Mouse (Mus musculus): ENCODE data around the gene Ehd1. TPM values are rescaled to one million over a fixed set of nuclear protein-coding genes. Genes with fewer than 3 reads are reported as not detected.
"Not testable (repeated sequence)": the region's sequence is repeated elsewhere in the genome, so short reads cannot be mapped to it uniquely, and the experiment has no call there.

The Ehd1 gene
- polyA plus RNA-seq, 1 experiment = 433 TPM

DNA sequence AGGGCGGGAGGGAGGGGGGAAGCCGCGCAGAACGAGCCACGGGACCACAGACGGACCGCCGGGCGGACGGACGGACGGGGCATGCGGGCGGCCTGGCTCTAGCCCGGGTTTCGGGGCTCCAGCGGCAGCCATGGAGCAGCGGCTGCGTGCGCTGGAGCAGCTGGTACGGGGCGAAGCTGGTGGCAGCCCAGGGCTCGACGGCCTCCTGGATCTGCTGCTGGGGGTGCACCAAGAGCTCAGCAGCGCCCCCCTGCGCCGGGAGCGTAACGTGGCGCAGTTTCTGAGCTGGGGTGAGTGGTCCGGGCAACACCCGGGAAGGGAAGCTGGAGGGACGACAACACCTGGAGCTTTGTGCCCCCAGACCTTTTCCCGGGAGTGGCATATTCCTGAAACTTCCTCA is 30.1 kb downstream of the Ehd1 start:
- TF ChIP-seq CEBPB (IDR thresholded peaks at IDR 0.05; ENCODE audit: insufficient read depth, poor library complexity, severe bottlenecking) = no peak
- TF ChIP-seq E2F4 (IDR thresholded peaks at IDR 0.05; ENCODE audit: insufficient read depth) = no peak
- TF ChIP-seq USF1 (IDR thresholded peaks at IDR 0.05; ENCODE audit: low read depth) = no peak
- TF ChIP-seq MYOD1 (IDR thresholded peaks at IDR 0.05; ENCODE audit: control insufficient read depth in 1 of 3, insufficient read length in 2 of 3, low read depth in 2 of 3) = peak in 1 of 3 experiments; percentile 39
- TF ChIP-seq POLR2AphosphoS2 (IDR thresholded peaks at IDR 0.05; ENCODE audit: insufficient read length, low read depth) = peak; percentile 37
- no peak for TF ChIP-seq REST (IDR thresholded peaks at IDR 0.05; ENCODE audit: insufficient read depth, insufficient read length)
- TF ChIP-seq SRF (IDR thresholded peaks at IDR 0.05; ENCODE audit: control insufficient read depth, insufficient read length, low read depth) = no peak
- TF ChIP-seq TCF12 (IDR thresholded peaks at IDR 0.05; ENCODE audit: insufficient read depth, poor library complexity, severe bottlenecking) = no peak
- TF ChIP-seq MYOG (IDR thresholded peaks at IDR 0.05; ENCODE audit: control insufficient read depth in 1 of 3, insufficient read depth in 1 of 3, insufficient read length in 2 of 3, low read depth in 2 of 3) = peak in 2 of 3 experiments; percentile 53 to 79
- no peak for TF ChIP-seq MAX (IDR thresholded peaks at IDR 0.05; ENCODE audit: low read depth)
- peak; percentile 54 for TF ChIP-seq POLR2A (IDR thresholded peaks at IDR 0.05; ENCODE audit: insufficient read length, low read depth)
- Histone ChIP-seq H3K4me2 (ENCODE audit: low read depth) (peak overlapping the region; percentile 69), H3K27me3 (ENCODE audit: control insufficient read depth, insufficient read depth, insufficient read length) (no peaks in the 10 kb centered on the region), H3K79me2 (ENCODE audit: control insufficient read depth, insufficient read depth) (no peaks in the 10 kb centered on the region), H3K4me3 (peak overlapping the region; percentile 19), H3K36me3 (ENCODE audit: control insufficient read depth, insufficient read depth) (no peaks in the 10 kb centered on the region), H3ac (ENCODE audit: control insufficient read depth, insufficient read length) (peak overlapping the region; percentile 15)

DNA sequence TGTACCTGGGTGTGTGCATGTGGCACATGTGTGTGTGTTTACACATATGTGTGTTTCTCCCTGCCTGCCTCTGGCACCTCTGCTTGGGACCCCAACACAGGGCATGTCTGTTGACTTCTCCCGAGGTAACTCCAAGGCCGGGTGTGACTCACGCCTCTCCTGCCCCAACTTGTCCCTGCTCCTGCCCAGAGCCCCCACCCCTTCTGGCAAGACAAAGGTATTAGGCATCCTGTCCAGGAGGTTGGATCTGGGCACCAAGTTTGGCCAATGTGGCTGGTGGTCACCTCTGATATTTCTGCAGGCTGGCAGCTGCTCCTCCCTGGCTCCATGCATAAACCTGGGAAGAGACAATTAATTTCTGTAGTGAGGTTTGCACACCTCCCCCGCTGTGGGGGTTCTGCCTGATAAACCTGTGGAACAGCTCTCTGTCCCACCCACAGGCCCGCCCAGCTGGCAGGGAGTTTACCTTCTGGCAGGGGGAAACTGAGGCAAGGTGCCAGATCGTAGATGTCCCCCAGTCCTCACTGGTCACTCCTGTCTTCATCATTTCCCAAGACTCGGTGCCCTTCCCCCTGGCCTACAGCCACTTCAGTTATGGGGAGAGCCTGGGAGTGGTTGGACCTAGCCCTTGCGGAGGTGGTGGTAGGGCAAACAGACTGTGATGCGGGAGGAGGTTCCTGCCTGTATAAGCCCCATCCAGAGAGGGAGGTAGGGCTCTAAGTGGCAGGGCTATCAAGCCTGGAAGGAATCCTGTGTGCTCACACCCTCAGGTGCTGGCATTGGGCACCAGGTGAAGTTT is 31.4 kb downstream of the Ehd1 start:
- TF ChIP-seq E2F4 (IDR thresholded peaks at IDR 0.05; ENCODE audit: insufficient read depth) (no peak), CEBPB (IDR thresholded peaks at IDR 0.05; ENCODE audit: insufficient read depth, poor library complexity, severe bottlenecking) (no peak), TCF12 (IDR thresholded peaks at IDR 0.05; ENCODE audit: insufficient read depth, poor library complexity, severe bottlenecking) (no peak), MYOD1 (IDR thresholded peaks at IDR 0.05; ENCODE audit: control insufficient read depth in 1 of 3, insufficient read length in 2 of 3, low read depth in 2 of 3) (no peak), USF1 (IDR thresholded peaks at IDR 0.05; ENCODE audit: low read depth) (no peak), REST (IDR thresholded peaks at IDR 0.05; ENCODE audit: insufficient read depth, insufficient read length) (no peak), POLR2A (IDR thresholded peaks at IDR 0.05; ENCODE audit: insufficient read length, low read depth) (no peak), SRF (IDR thresholded peaks at IDR 0.05; ENCODE audit: control insufficient read depth, insufficient read length, low read depth) (no peak), TCF3 (IDR thresholded peaks at IDR 0.05; ENCODE audit: insufficient read length, low read depth) (no peak), POLR2AphosphoS2 (IDR thresholded peaks at IDR 0.05; ENCODE audit: insufficient read length, low read depth) (no peak), MAX (IDR thresholded peaks at IDR 0.05; ENCODE audit: low read depth) (no peak), MYOG (IDR thresholded peaks at IDR 0.05; ENCODE audit: control insufficient read depth in 1 of 3, insufficient read depth in 1 of 3, insufficient read length in 2 of 3, low read depth in 2 of 3) (no peak)
- Histone ChIP-seq H3K36me3 (ENCODE audit: control insufficient read depth, insufficient read depth) (no peaks in the 10 kb centered on the region), H3K4me2 (ENCODE audit: low read depth) (no peak overlapping the region), H3K4me3 (no peak overlapping the region), H3K79me2 (ENCODE audit: control insufficient read depth, insufficient read depth) (no peaks in the 10 kb centered on the region), H3ac (ENCODE audit: control insufficient read depth, insufficient read length) (no peak overlapping the region), H3K27me3 (ENCODE audit: control insufficient read depth, insufficient read depth, insufficient read length) (no peaks in the 10 kb centered on the region)

DNA sequence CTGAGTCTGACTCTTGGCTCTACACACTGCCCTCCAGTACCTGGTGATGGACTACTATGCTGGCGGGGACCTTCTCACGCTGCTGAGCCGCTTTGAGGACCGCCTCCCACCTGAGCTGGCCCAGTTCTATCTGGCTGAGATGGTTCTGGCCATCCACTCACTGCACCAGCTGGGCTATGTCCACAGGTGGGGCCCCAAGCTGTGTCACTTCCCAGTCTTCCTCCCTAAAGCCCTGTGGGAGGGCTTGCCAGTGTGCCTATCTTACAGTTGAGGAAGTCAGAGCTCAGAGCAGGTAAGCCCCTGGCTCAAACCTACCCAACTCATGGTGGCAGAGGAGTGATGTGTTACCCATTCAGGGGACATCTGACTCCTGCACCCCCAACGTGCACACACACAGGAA is 33.7 kb downstream of the Ehd1 start:
- no peak overlapping the region for H3K4me2 ChIP-seq (ENCODE audit: low read depth)
- H3K27me3 ChIP-seq (ENCODE audit: control insufficient read depth, insufficient read depth, insufficient read length) = no peaks in the 10 kb centered on the region
- H3ac ChIP-seq (ENCODE audit: control insufficient read depth, insufficient read length) = no peak overlapping the region
- H3K4me3 ChIP-seq = no peak overlapping the region
- no peak for TF ChIP-seq SRF (IDR thresholded peaks at IDR 0.05; ENCODE audit: control insufficient read depth, insufficient read length, low read depth)
- TF ChIP-seq MYOD1 (IDR thresholded peaks at IDR 0.05; ENCODE audit: control insufficient read depth in 1 of 3, insufficient read length in 2 of 3, low read depth in 2 of 3) = no peak
- no peak for TF ChIP-seq POLR2A (IDR thresholded peaks at IDR 0.05; ENCODE audit: insufficient read length, low read depth)
- TF ChIP-seq MAX (IDR thresholded peaks at IDR 0.05; ENCODE audit: low read depth) = no peak
- TF ChIP-seq E2F4 (IDR thresholded peaks at IDR 0.05; ENCODE audit: insufficient read depth) = no peak
- no peak for TF ChIP-seq TCF12 (IDR thresholded peaks at IDR 0.05; ENCODE audit: insufficient read depth, poor library complexity, severe bottlenecking)
- TF ChIP-seq MYOG (IDR thresholded peaks at IDR 0.05; ENCODE audit: control insufficient read depth in 1 of 3, insufficient read depth in 1 of 3, insufficient read length in 2 of 3, low read depth in 2 of 3) = no peak
- TF ChIP-seq POLR2AphosphoS2 (IDR thresholded peaks at IDR 0.05; ENCODE audit: insufficient read length, low read depth) = no peak
- no peak for TF ChIP-seq REST (IDR thresholded peaks at IDR 0.05; ENCODE audit: insufficient read depth, insufficient read length)
- no peak for TF ChIP-seq CEBPB (IDR thresholded peaks at IDR 0.05; ENCODE audit: insufficient read depth, poor library complexity, severe bottlenecking)
- TF ChIP-seq USF1 (IDR thresholded peaks at IDR 0.05; ENCODE audit: low read depth) = no peak
- TF ChIP-seq TCF3 (IDR thresholded peaks at IDR 0.05; ENCODE audit: insufficient read length, low read depth) = no peak
- no peaks in the 10 kb centered on the region for H3K36me3 ChIP-seq (ENCODE audit: control insufficient read depth, insufficient read depth)
- no peaks in the 10 kb centered on the region for H3K79me2 ChIP-seq (ENCODE audit: control insufficient read depth, insufficient read depth)

DNA sequence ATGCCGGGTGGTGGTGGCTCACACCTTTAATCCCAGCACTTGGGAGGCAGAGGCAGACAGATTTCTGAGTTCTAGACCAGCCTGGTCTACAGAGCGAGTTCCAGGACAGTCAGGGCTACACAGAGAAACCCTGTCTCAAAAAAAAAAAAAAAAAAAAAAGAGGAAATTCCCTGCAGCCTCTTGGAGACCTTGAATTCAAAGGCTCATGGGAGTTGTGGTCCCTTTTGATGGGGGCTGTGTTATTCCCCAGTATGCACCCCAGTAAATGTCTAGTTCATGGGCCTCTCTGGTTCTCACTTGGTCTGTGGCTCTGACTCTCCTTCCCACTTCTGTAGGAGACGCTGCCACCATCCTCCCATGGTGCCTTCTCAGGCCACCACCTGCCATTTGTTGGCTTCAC is 35.3 kb downstream of the Ehd1 start:
- not testable (repeated sequence) for H3K27me3 ChIP-seq (ENCODE audit: control insufficient read depth, insufficient read depth, insufficient read length); H3K4me3 ChIP-seq; H3K4me2 ChIP-seq (ENCODE audit: low read depth); H3ac ChIP-seq (ENCODE audit: control insufficient read depth, insufficient read length); H3K36me3 ChIP-seq (ENCODE audit: control insufficient read depth, insufficient read depth); H3K79me2 ChIP-seq (ENCODE audit: control insufficient read depth, insufficient read depth)

DNA sequence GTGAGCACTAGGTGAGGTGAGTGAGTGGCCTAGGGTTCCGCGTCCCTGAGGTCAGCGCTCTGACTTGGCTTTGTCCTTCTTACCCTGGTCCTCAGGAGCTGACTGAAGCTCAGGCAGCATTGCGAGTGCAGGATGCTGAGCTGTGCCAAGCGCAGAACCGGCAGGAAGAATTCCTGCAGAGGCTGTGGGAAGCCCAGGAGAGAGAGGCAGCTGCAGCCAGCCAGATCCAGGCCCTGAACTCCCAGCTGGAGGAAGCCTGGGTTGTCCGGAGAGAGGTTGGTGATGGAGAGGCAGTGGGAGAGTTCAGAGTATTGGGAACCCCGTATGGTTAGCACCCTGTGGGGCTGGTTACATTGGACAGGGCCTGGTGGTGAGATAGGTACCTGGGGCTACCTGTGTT is 37.3 kb downstream of the Ehd1 start:
- H3K4me2 ChIP-seq (ENCODE audit: low read depth) = no peak overlapping the region

More for the DNA sequence above, 37.3 kb downstream of the Ehd1 start:
- Histone ChIP-seq H3K36me3 (ENCODE audit: control insufficient read depth, insufficient read depth) (no peaks in the 10 kb centered on the region), H3ac (ENCODE audit: control insufficient read depth, insufficient read length) (no peak overlapping the region), H3K27me3 (ENCODE audit: control insufficient read depth, insufficient read depth, insufficient read length) (no peaks in the 10 kb centered on the region), H3K79me2 (ENCODE audit: control insufficient read depth, insufficient read depth) (no peaks in the 10 kb centered on the region), H3K4me3 (no peak overlapping the region)
- no peak for TF ChIP-seq USF1 (IDR thresholded peaks at IDR 0.05; ENCODE audit: low read depth)
- TF ChIP-seq MAX (IDR thresholded peaks at IDR 0.05; ENCODE audit: low read depth) = no peak
- no peak for TF ChIP-seq E2F4 (IDR thresholded peaks at IDR 0.05; ENCODE audit: insufficient read depth)
- TF ChIP-seq SRF (IDR thresholded peaks at IDR 0.05; ENCODE audit: control insufficient read depth, insufficient read length, low read depth) = no peak
- TF ChIP-seq MYOD1 (IDR thresholded peaks at IDR 0.05; ENCODE audit: control insufficient read depth in 1 of 3, insufficient read length in 2 of 3, low read depth in 2 of 3) = no peak
- no peak for TF ChIP-seq CEBPB (IDR thresholded peaks at IDR 0.05; ENCODE audit: insufficient read depth, poor library complexity, severe bottlenecking)
- TF ChIP-seq MYOG (IDR thresholded peaks at IDR 0.05; ENCODE audit: control insufficient read depth in 1 of 3, insufficient read depth in 1 of 3, insufficient read length in 2 of 3, low read depth in 2 of 3) = no peak
- no peak for TF ChIP-seq TCF3 (IDR thresholded peaks at IDR 0.05; ENCODE audit: insufficient read length, low read depth)
- TF ChIP-seq POLR2A (IDR thresholded peaks at IDR 0.05; ENCODE audit: insufficient read length, low read depth) = no peak
- TF ChIP-seq POLR2AphosphoS2 (IDR thresholded peaks at IDR 0.05; ENCODE audit: insufficient read length, low read depth) = no peak
- no peak for TF ChIP-seq TCF12 (IDR thresholded peaks at IDR 0.05; ENCODE audit: insufficient read depth, poor library complexity, severe bottlenecking)
- no peak for TF ChIP-seq REST (IDR thresholded peaks at IDR 0.05; ENCODE audit: insufficient read depth, insufficient read length)

Data from myocyte (in vitro differentiated cells).